Mouse (Mus musculus) ES-Bruce4 (cell line): ENCODE results near the gene Trim54. TPM values are rescaled to one million over a fixed set of nuclear protein-coding genes. Genes with fewer than 3 reads are reported as not detected.

Source experiments
- H3K27ac ChIP-seq: 2 replicates; pipeline ENCODE4 v1.5.1; 2012; ENCODE audit warnings: low read length, inconsistent platforms; ENCODE audit not compliant: insufficient read depth
- H3K27me3 ChIP-seq: 2 replicates; pipeline ENCODE4 v1.6.1; 2012; ENCODE audit warnings: mild to moderate bottlenecking, low read length, inconsistent platforms; ENCODE audit not compliant: control insufficient read depth, poor library complexity, insufficient read depth, severe bottlenecking
- H3K36me3 ChIP-seq: 2 replicates; pipeline ENCODE4 v1.6.1; 2012; ENCODE audit warnings: inconsistent platforms, mild to moderate bottlenecking, low read length, moderate library complexity; ENCODE audit not compliant: control insufficient read depth, poor library complexity, insufficient read depth, severe bottlenecking
- H3K4me1 ChIP-seq: one replicate; pipeline ENCODE4 v1.8.1; 2011; ENCODE audit warnings: low read length; ENCODE audit not compliant: control insufficient read depth, insufficient read depth
- H3K4me3 ChIP-seq: 2 replicates; pipeline ENCODE4 v1.5.1; 2011; ENCODE audit warnings: low read depth, mild to moderate bottlenecking, low read length
- H3K9ac ChIP-seq: 2 replicates; pipeline ENCODE4 v1.6.1; 2012; ENCODE audit warnings: low read depth, mild to moderate bottlenecking, inconsistent platforms; ENCODE audit not compliant: poor library complexity, severe bottlenecking
- H3K9me3 ChIP-seq: replicated peaks from 2 replicates; pipeline ENCODE4 v1.6.1; 2012; ENCODE audit warnings: mild to moderate bottlenecking, low read length, inconsistent platforms; ENCODE audit not compliant: control insufficient read depth, poor library complexity, insufficient read depth, severe bottlenecking
- CTCF ChIP-seq: IDR thresholded peaks from one replicate; pipeline ENCODE4 v1.8.1; 2011; ENCODE audit warnings: low read depth, low read length
- EP300 ChIP-seq: IDR thresholded peaks from 2 replicates; pipeline ENCODE4 v1.6.1; 2011; ENCODE audit warnings: low read depth, low read length; ENCODE audit not compliant: insufficient read depth
- POLR2A ChIP-seq: IDR thresholded peaks from one replicate; pipeline ENCODE4 v1.8.1; 2011; ENCODE audit warnings: low read length; ENCODE audit not compliant: insufficient read depth
- polyA plus RNA-seq: library from polyadenylated mRNA; stranded (reverse); fragments of >200 nt; gene quantifications from 2 replicates; pipeline ENCODE4 v1.2.4, GENCODE M21; 2011; ENCODE audit warnings: low read depth; ENCODE audit not compliant: missing spikeins, insufficient read depth, insufficient read length

Gene Trim54
- polyA plus RNA-seq, 1 experiment = 5.1 TPM

DNA sequence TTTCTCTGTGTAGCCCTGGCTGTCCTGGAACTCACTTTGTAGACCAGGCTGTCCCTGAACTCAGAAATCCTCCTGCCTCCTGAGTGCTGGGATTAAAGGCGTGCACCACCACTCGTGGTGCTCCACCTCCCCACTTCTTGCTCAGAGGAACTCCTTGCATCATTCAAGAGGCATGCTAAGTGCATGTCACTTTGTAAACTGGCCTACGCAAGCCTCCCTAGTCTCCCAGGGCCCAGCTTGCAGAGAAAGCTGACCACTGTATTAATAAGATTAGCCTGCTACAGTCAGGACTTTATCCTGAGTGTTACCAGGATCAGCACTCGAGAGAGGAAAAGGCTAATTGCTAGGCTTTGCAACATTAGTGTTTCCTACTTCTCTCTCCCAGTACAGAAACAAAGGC is 52.1 kb downstream of the Trim54 start:
- Histone ChIP-seq H3K4me1 (no peaks in the 10 kb centered on the region), H3K9me3 (no peaks in the 10 kb centered on the region), H3K27ac (no peak overlapping the region), H3K4me3 (no peak overlapping the region), H3K9ac (no peak overlapping the region), H3K27me3 (no peaks in the 10 kb centered on the region), H3K36me3 (peaks cover 93% of the 10 kb centered on the region)
- no peak for TF ChIP-seq CTCF
- TF ChIP-seq POLR2A = no peak
- TF ChIP-seq EP300 = no peak

DNA sequence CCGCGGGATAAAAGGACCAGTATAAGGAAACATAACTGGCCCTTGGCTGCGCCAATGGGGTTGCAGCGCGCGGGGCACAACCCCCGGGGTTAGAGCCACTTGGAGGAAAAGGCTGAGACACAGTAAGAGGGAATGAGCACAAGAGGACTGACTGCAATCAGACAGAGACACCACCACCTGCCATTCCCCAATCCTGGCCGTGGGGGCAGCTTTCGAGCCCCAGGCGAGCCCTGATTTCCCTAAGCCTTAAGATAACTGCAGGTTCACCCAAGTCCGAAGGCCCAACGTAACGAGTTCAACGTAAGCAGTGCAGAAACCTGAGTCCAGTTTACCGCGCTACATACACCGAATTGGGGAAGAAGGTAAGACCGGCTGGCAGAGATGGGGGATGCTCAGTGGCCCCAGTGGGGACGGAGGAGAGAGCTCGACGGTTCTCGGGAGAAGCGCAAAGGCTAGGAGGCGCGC is 62.8 kb downstream of the Trim54 start:
- no peak for TF ChIP-seq CTCF
- no peak for TF ChIP-seq POLR2A
- no peak for TF ChIP-seq EP300
- no peaks in the 10 kb centered on the region for H3K27me3 ChIP-seq
- peak overlapping the region; percentile 98 for H3K4me3 ChIP-seq
- peaks cover 3% of the 10 kb centered on the region for H3K36me3 ChIP-seq
- H3K9ac ChIP-seq = peak overlapping the region; percentile 79
- peak overlapping the region; percentile 83 for H3K27ac ChIP-seq
- H3K4me1 ChIP-seq = no peaks in the 10 kb centered on the region
- H3K9me3 ChIP-seq = no peaks in the 10 kb centered on the region

DNA sequence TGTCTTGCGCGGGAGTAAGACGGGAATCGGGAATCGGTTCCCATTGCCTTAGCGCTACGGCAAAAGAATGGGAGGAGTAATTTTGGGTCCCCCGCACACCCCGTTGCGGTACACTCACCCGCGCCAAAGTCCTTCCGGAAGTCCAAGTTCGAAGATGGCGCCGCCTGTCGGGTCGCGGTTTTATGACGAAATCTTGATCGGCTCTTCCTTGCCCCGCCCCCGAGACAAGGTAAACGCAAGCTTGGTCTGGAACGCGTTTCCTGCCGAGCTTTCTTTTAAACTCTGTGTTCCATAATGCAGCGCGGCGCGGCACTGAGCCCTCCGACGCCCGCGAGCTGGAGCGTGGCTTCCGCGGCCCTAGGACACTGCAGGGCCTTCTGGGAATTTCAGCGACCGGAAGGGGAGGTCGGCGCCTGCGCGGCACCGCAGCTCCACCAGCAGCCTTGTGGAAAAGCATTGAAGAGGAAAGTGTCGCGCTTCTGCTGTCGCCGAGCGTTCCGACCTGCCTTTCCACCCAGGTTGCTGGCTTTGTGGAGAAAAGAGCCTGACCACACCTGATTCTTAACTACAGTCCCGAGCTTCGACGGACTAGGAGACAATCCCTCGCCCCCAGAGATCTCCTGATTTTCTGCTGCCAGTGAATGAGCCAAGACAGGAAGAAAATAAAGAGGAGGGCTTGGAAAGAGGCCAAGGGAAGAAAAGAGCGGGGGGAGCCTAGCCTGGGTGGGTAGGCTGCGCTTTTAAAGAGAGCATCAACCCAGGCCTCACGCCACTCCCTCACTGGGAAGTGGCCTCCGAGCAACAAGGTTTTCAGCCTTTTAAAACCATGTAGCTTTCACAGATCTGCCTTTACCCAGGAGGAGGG is 63.5 kb downstream of the Trim54 start, which contains the start of the genes Gm29609 and Gtf3c2:
TSS of gene Gm29609 (minus strand) at position 146 of the 865 bp plus-strand sequence.
TSS of gene Gtf3c2 (minus strand) at position 379 of the 865 bp plus-strand sequence.
- no peaks in the 10 kb centered on the region for H3K4me1 ChIP-seq
- H3K9me3 ChIP-seq = no peaks in the 10 kb centered on the region
- peak within 1 kb of the TSS; percentile 79 for H3K9ac ChIP-seq
- no peaks in the 10 kb centered on the region for H3K27me3 ChIP-seq
- no peaks in the 10 kb centered on the region for H3K36me3 ChIP-seq
- TF ChIP-seq CTCF = no peak
- TF ChIP-seq POLR2A = peak; percentile 86
- TF ChIP-seq EP300 = no peak
- H3K27ac ChIP-seq = peak within 1 kb of the TSS; percentile 83
- H3K4me3 ChIP-seq = peak within 1 kb of the TSS; percentile 98

DNA sequence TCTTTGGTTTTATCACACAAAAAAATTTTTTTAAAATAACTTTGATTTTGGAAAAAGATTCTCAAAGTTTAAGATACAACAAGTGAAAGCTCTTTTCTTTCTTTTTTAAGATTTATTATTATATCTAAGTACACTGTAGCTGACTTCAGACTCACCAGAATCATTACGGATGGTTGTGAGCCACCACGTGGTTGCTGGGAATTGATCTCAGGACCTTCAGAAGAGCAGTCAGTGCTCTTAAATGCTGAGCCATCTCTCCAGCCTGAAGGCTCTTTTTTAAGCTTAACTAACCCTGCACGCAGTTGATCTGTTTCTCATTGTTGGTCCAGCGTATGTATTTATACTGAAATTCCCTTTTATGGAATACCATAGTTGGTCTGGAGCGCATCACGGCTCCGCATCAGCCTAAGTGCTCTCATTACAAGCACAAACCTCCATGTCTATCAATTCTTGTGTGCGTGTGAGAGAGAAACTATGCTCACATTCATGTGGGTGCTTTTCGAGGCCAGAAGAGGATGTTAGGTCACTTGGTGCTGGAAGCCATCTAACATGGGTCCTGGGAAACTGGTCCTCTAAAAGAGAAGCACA is 64.8 kb downstream of the Trim54 start:
- peak overlapping the region; percentile 18; the same call in 1 of the 2 replicates for H3K9ac ChIP-seq
- H3K4me1 ChIP-seq = no peaks in the 10 kb centered on the region
- H3K9me3 ChIP-seq = no peaks in the 10 kb centered on the region
- H3K4me3 ChIP-seq = no peak overlapping the region
- H3K36me3 ChIP-seq = no peaks in the 10 kb centered on the region
- H3K27me3 ChIP-seq = no peaks in the 10 kb centered on the region
- TF ChIP-seq CTCF (no peak), EP300 (no peak), POLR2A (no peak)
- H3K27ac ChIP-seq = no peak overlapping the region

DNA sequence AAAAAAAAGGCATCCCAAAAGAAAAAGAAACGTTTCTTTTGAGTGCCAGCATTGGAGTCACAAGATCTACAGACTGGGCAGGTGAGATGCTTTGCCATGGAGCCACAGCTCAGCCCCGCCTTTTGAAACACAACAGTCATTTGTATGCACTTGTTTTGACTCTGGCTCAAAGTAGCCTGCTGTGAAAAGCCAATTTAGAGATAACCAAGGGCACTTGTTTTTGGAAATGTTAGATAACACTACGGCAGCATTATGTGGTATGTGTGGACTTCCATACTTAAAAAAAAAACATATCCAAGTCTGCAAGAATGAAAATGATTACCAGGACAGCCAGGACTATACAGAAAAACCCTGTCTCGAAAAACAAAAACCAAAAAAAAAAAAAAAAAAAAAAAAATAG is 67.2 kb downstream of the Trim54 start:
- H3K9ac ChIP-seq = no peak overlapping the region
- peaks cover 4% of the 10 kb centered on the region; the same call in 1 of the 2 replicates for H3K36me3 ChIP-seq
- no peaks in the 10 kb centered on the region for H3K27me3 ChIP-seq
- H3K4me3 ChIP-seq = no peak overlapping the region
- no peaks in the 10 kb centered on the region for H3K9me3 ChIP-seq
- TF ChIP-seq POLR2A (no peak), CTCF (no peak), EP300 (no peak)
- no peak overlapping the region for H3K27ac ChIP-seq
- H3K4me1 ChIP-seq = no peaks in the 10 kb centered on the region

Other genes starting within 250 kb of the Trim54 start
- 50.4 and 56.3 TPM in 2 replicates for gene Tmem214, start 248.7 kb upstream of the Trim54 start, polyA plus RNA-seq
- 22.0 and 22.3 TPM in 2 replicates for gene Agbl5, start 228.0 kb upstream of the Trim54 start, polyA plus RNA-seq
- gene Ost4, start 208.9 kb upstream of the Trim54 start, polyA plus RNA-seq = 193 and 216 TPM in 2 replicates
- 2.5 and 3.2 TPM in 2 replicates for gene Emilin1, start 203.3 kb upstream of the Trim54 start, polyA plus RNA-seq
- gene Khk, start 195.3 kb upstream of the Trim54 start, polyA plus RNA-seq = 12.9 and 14.0 TPM in 2 replicates
- gene Cgref1, start 171.1 kb upstream of the Trim54 start, polyA plus RNA-seq = 26.1 and 26.3 TPM in 2 replicates
- 71.0 and 84.4 TPM in 2 replicates for gene Preb, start 156.4 kb upstream of the Trim54 start, polyA plus RNA-seq
- gene Tcf23, start 148.1 kb upstream of the Trim54 start, polyA plus RNA-seq = not detected in 2 replicates
- 28.6 and 31.8 TPM in 2 replicates for gene Atraid, start 68.4 kb upstream of the Trim54 start, polyA plus RNA-seq
- gene Slc5a6, start 67.8 kb upstream of the Trim54 start, polyA plus RNA-seq = 9.8 and 12.8 TPM in 2 replicates
- 147 and 148 TPM in 2 replicates for gene Cad, start 61.9 kb upstream of the Trim54 start, polyA plus RNA-seq
- gene Dnajc5g, start 10.4 kb upstream of the Trim54 start, polyA plus RNA-seq = not detected in 2 replicates
- 8.5 and 9.2 TPM in 2 replicates for gene Slc30a3, start 8.5 kb upstream of the Trim54 start, polyA plus RNA-seq
- not detected in 2 replicates for gene Ucn, start 22.1 kb downstream of the Trim54 start, polyA plus RNA-seq
- gene Mpv17, start 37.5 kb downstream of the Trim54 start, polyA plus RNA-seq = 58.1 and 60.0 TPM in 2 replicates
- gene Gm29609, start 63.2 kb downstream of the Trim54 start, polyA plus RNA-seq = 2.3 and 2.6 TPM in 2 replicates
- 104 and 106 TPM in 2 replicates for gene Gtf3c2, start 63.4 kb downstream of the Trim54 start, polyA plus RNA-seq
- gene Snx17, start 76.5 kb downstream of the Trim54 start, polyA plus RNA-seq = 40.0 and 45.9 TPM in 2 replicates
- 40.7 and 45.2 TPM in 2 replicates for gene Eif2b4, start 76.7 kb downstream of the Trim54 start, polyA plus RNA-seq
- 25.5 and 25.8 TPM in 2 replicates for gene Zfp513, start 85.6 kb downstream of the Trim54 start, polyA plus RNA-seq
- 188 and 225 TPM in 2 replicates for gene Ppm1g, start 104.0 kb downstream of the Trim54 start, polyA plus RNA-seq
- gene Nrbp1, start 124.2 kb downstream of the Trim54 start, polyA plus RNA-seq = 55.4 and 68.6 TPM in 2 replicates
- not detected in 2 replicates for gene Gm9970, start 124.5 kb downstream of the Trim54 start, polyA plus RNA-seq
- 15.6 and 17.4 TPM in 2 replicates for gene Krtcap3, start 135.0 kb downstream of the Trim54 start, polyA plus RNA-seq
- 21.3 and 27.2 TPM in 2 replicates for gene Ift172, start 174.4 kb downstream of the Trim54 start, polyA plus RNA-seq
- 19.9 and 23.4 TPM in 2 replicates for gene Fndc4, start 179.4 kb downstream of the Trim54 start, polyA plus RNA-seq
- 0.48 and 1.1 TPM in 2 replicates for gene Gckr, start 180.7 kb downstream of the Trim54 start, polyA plus RNA-seq